In genomic region chr17:62879526-62880310, GRCm38 (mm10) we compare ENCODE assay signal across 8 mouse cellular contexts. TPM values are rescaled to one million over a fixed set of nuclear protein-coding genes. Genes with fewer than 3 reads are reported as not detected.
A peak's percentile ranks its signal among the peaks of the same experiment; 100 is the strongest.
DNase-seq lines count a peak whose midpoint lies in the region; ATAC-seq and TF ChIP-seq lines count a peak whose summit lies in the region.

No protein-coding gene starts in this region.

- H3K27me3 ChIP-seq in embryonic facial prominence, embryonic 12.5 days = no peaks in the 10 kb centered on the region
- no peaks in the 10 kb centered on the region for H3K27me3 ChIP-seq in midbrain, embryonic 14.5 days (ENCODE audit: control insufficient read depth, insufficient read depth, low read length)
- no peaks in the 10 kb centered on the region for H3K27me3 ChIP-seq in stomach, postnatal 0 days (ENCODE audit: control insufficient read depth, insufficient read depth, low read length)

- peak overlapping the region; percentile 97 for H3K27ac ChIP-seq in embryonic facial prominence, embryonic 12.5 days
- peak overlapping the region; percentile 94 for H3K27ac ChIP-seq in midbrain, embryonic 14.5 days (replicated peaks; ENCODE audit: low read depth, low read length)
- H3K27ac ChIP-seq in stomach, postnatal 0 days (replicated peaks) = peak overlapping the region; percentile 53; the same call in 1 of the 2 replicates

- peak overlapping the region; percentile 96 for H3K4me3 ChIP-seq in embryonic facial prominence, embryonic 12.5 days
- H3K4me3 ChIP-seq in midbrain, embryonic 14.5 days (replicated peaks; ENCODE audit: low read depth, low read length) = peak overlapping the region; percentile 60
- H3K4me3 ChIP-seq in stomach, postnatal 0 days (ENCODE audit: low read depth, low read length) = peak overlapping the region; percentile 82

- no peaks in the 10 kb centered on the region for H3K36me3 ChIP-seq in embryonic facial prominence, embryonic 12.5 days
- H3K36me3 ChIP-seq in midbrain, embryonic 14.5 days (ENCODE audit: control insufficient read depth, insufficient read depth, low read length) = no peaks in the 10 kb centered on the region
- no peaks in the 10 kb centered on the region for H3K36me3 ChIP-seq in stomach, postnatal 0 days (ENCODE audit: control insufficient read depth, insufficient read depth, low read length)

- H3K9me3 ChIP-seq in embryonic facial prominence, embryonic 12.5 days = no peaks in the 10 kb centered on the region
- H3K9me3 ChIP-seq in midbrain, embryonic 14.5 days (ENCODE audit: control insufficient read depth, low read length) = no peaks in the 10 kb centered on the region
- no peaks in the 10 kb centered on the region for H3K9me3 ChIP-seq in stomach, postnatal 0 days (ENCODE audit: control insufficient read depth, low read length)

- H3K4me1 ChIP-seq in embryonic facial prominence, embryonic 12.5 days = peaks cover 13% of the 10 kb centered on the region; the same call in 1 of the 2 replicates
- H3K4me1 ChIP-seq in midbrain, embryonic 14.5 days (ENCODE audit: control insufficient read depth, insufficient read depth, low read length) = peaks cover 11% of the 10 kb centered on the region
- H3K4me1 ChIP-seq in stomach, postnatal 0 days (replicated peaks; ENCODE audit: control insufficient read depth, insufficient read depth) = no peaks in the 10 kb centered on the region

- WGBS in embryonic facial prominence, embryonic 12.5 days = 0% methylated on average over 45 of the region's 45 CpGs
- WGBS in midbrain, embryonic 14.5 days = under 1% methylated on average over 45 of the region's 45 CpGs
- WGBS in stomach, postnatal 0 days = 1% methylated on average over 45 of the region's 45 CpGs

- peak overlapping the region; percentile 96 for H3K9ac ChIP-seq in embryonic facial prominence, embryonic 12.5 days
- peak overlapping the region; percentile 98 for H3K9ac ChIP-seq in midbrain, embryonic 14.5 days (replicated peaks; ENCODE audit: low read length)
- H3K9ac ChIP-seq in stomach, postnatal 0 days (ENCODE audit: low read length) = peak overlapping the region; percentile 76

- TF ChIP-seq EP300 in stomach, postnatal 0 days (optimal IDR thresholded peaks at IDR 0.05) = no peak

- peak overlapping the region; percentile 85 for H3K4me2 ChIP-seq in embryonic facial prominence, embryonic 12.5 days (replicated peaks)
- H3K4me2 ChIP-seq in midbrain, embryonic 14.5 days (ENCODE audit: low read length) = peak overlapping the region; percentile 98
- H3K4me2 ChIP-seq in stomach, postnatal 0 days (replicated peaks; ENCODE audit: low read depth) = peak overlapping the region; percentile 99

- peak; percentile 3 for DNase-seq in CD4-positive, CD25-positive, alpha-beta regulatory T cell, adult 2 months (ENCODE audit: low read depth, low spot score)
- peak; percentile 65 for DNase-seq in ZHBTc4 (ENCODE audit: low read depth, low spot score)
- DNase-seq in heart, postnatal 36 days = peak; percentile 46 to 54
- peak; percentile 47 for DNase-seq in left cerebral cortex, postnatal 4 days
- DNase-seq in midbrain, embryonic 14.5 days = peak; percentile 76
- DNase-seq in stomach, postnatal 0 days (ENCODE audit: low spot score) = peak; percentile 68

- ATAC-seq in CD4-positive, CD25-positive, alpha-beta regulatory T cell, adult 4 months = no peak
- no peak for ATAC-seq in embryonic facial prominence, embryonic 12.5 days (ENCODE audit: insufficient number of reproducible peaks, insufficient read depth, low FRiP score, low TSS enrichment)
- no peak for ATAC-seq in midbrain, embryonic 14.5 days (ENCODE audit: low FRiP score, low TSS enrichment)
- ATAC-seq in stomach, postnatal 0 days (ENCODE audit: low FRiP score, low TSS enrichment) = no peak

- intact Hi-C loops in heart, postnatal 36 days (cut with DNase I) = loop anchor here (5.0 to 10.0 kb wide), 4 partner anchors 227 to 1575 kb away; no protein-coding TSS in a partner anchor
- intact Hi-C loops in left cerebral cortex, postnatal 4 days (cut with DNase I) = loop anchor here (5.0 to 10.0 kb wide), 2 partner anchors 225 to 322 kb away; no protein-coding TSS in a partner anchor

- TF ChIP-seq CTCF in stomach, postnatal 0 days (IDR thresholded peaks at IDR 0.05; ENCODE audit: low read depth) = no peak

RNA-seq across cellular contexts. Expression of gene Efna5, which starts 1.4 kb away (rescaled TPM):
- polyA plus RNA-seq in CD4-positive, CD25-positive, alpha-beta regulatory T cell, adult 4 months (2017; shearing (Covaris generic)) = under 1 TPM in 1 of 2 experiments, not detected in 1; 0.13 TPM
- polyA plus RNA-seq in embryonic facial prominence, embryonic 12.5 days (2016; fragmentation: Nextera tagmentation; extraction: Ambion mirVana) = 72.4 and 82.6 TPM in 2 replicates
- 10 to 100 TPM; 22.1 to 26.5 TPM for total RNA-seq in heart, postnatal 36 days (2021)
- 10 to 100 TPM; 43.8 to 49.4 TPM for total RNA-seq in left cerebral cortex, postnatal 4 days (2021)
- polyA plus RNA-seq in midbrain, embryonic 14.5 days (2014; fragmentation: Nextera tagmentation; extraction: Ambion mirVana) = 53.0 and 90.8 TPM in 2 replicates
- polyA plus RNA-seq in stomach, postnatal 0 days (2015; fragmentation: Nextera tagmentation; extraction: Ambion mirVana) = 23.3 and 23.9 TPM in 2 replicates

Comparison
In these comparisons a context has a peak if more than half of its experiments do, and no peak if none do; other contexts are left out.
1. DNase-seq: peak in every context shown above with its lines; median percentile 76 in midbrain, embryonic 14.5 days; 68 in stomach, postnatal 0 days; 65 in ZHBTc4; 50 in heart, postnatal 36 days; 47 in left cerebral cortex, postnatal 4 days; 3 in CD4-positive, CD25-positive, alpha-beta regulatory T cell, adult 2 months.
2. RNA of gene Efna5, which starts 1.4 kb away (polyA plus RNA-seq): 53.0 to 90.8 TPM in midbrain, embryonic 14.5 days, 72.4 to 82.6 TPM in embryonic facial prominence, embryonic 12.5 days and 23.3 to 23.9 TPM in stomach, postnatal 0 days; 0.13 TPM in CD4-positive, CD25-positive, alpha-beta regulatory T cell, adult 4 months; every median in the first group is over 10 times any median in the second.
3. Peak in every context shown above with its lines, with median percentiles within 50 percentile points of each other: H3K27ac ChIP-seq, H3K4me2 ChIP-seq, H3K4me3 ChIP-seq and H3K9ac ChIP-seq.